Mouse (Mus musculus) forebrain, embryonic 13.5 days (tissue): ENCODE results near the gene Olfr378. TPM values are rescaled to one million over a fixed set of nuclear protein-coding genes. Genes with fewer than 3 reads are reported as not detected.

Source experiments
- ATAC-seq: fragments of 200-750 bp; cut with Nextera tagmentation; 2 replicates; pipeline ENCODE4 v1.8.0; 2017
- H3K27ac ChIP-seq: fragments of 300-500 bp; sonication (generic); 2 replicates; pipeline ENCODE4 v1.5.1; 2015; ENCODE audit warnings: inconsistent platforms, mild to moderate bottlenecking, moderate library complexity
- H3K27me3 ChIP-seq: fragments of 300-500 bp; sonication (generic); 2 replicates; pipeline ENCODE4 v1.6.1; 2015; ENCODE audit warnings: mild to moderate bottlenecking, inconsistent platforms
- H3K36me3 ChIP-seq: fragments of 300-500 bp; sonication (generic); 2 replicates; pipeline ENCODE4 v1.6.1; 2015; ENCODE audit warnings: mild to moderate bottlenecking, inconsistent platforms; ENCODE audit not compliant: poor library complexity, severe bottlenecking
- H3K4me1 ChIP-seq: fragments of 300-500 bp; sonication (generic); 2 replicates; pipeline ENCODE4 v1.6.1; 2015; ENCODE audit warnings: inconsistent platforms
- H3K4me2 ChIP-seq: fragments of 300-500 bp; sonication (generic); 2 replicates; pipeline ENCODE4 v1.6.1; 2015; ENCODE audit warnings: inconsistent platforms, mild to moderate bottlenecking, moderate library complexity
- H3K4me3 ChIP-seq: fragments of 300-500 bp; sonication (generic); 2 replicates; pipeline ENCODE4 v1.5.1; 2015; ENCODE audit warnings: mild to moderate bottlenecking, inconsistent platforms
- H3K9ac ChIP-seq: fragments of 300-500 bp; sonication (generic); 2 replicates; pipeline ENCODE4 v1.6.1; 2015; ENCODE audit warnings: mild to moderate bottlenecking, inconsistent platforms
- H3K9me3 ChIP-seq: fragments of 300-500 bp; sonication (generic); replicated peaks from 2 replicates; pipeline ENCODE4 v1.6.1; 2016; ENCODE audit warnings: inconsistent platforms
- WGBS: fragments of 180-500 bp; shearing (Covaris S2); methylation state at CpG from one replicate; pipeline ENCODE4 v1.1.7; 2015; 5-methylcytosine and 5-hydroxymethylcytosine counted together
- polyA plus RNA-seq: library from polyadenylated mRNA; unstranded; fragments of >200 nt; fragmentation: Nextera tagmentation; extraction: Ambion mirVana; gene quantifications from 2 replicates; pipeline ENCODE4 v1.2.1, GENCODE M21; 2015

Olfr378 gene
- not detected in 2 replicates for polyA plus RNA-seq

GRCm38 (mm10) chr11:73428377-73428776 lies at the start of gene Olfr378:
Olfr378 (minus strand) TSS chr11:73428477.
- Histone ChIP-seq H3K36me3 (no peaks in the 10 kb centered on the region), H3K4me2 (no peak within 1 kb of the TSS), H3K4me1 (no peaks in the 10 kb centered on the region), H3K27me3 (no peaks in the 10 kb centered on the region), H3K4me3 (no peak within 1 kb of the TSS), H3K9me3 (peaks cover 14% of the 10 kb centered on the region), H3K27ac (no peak within 1 kb of the TSS), H3K9ac (no peak within 1 kb of the TSS)
- 100% methylated on average over 1 of the region's 1 CpGs for WGBS
- ATAC-seq, result no peak

GRCm38 (mm10) chr11:73457408-73457807 lies 29.1 kb upstream of the Olfr378 start, which contains the start of gene Olfr380:
Olfr380 (minus strand) TSS chr11:73457508.
- H3K4me2 ChIP-seq, result no peak within 1 kb of the TSS
- H3K9ac ChIP-seq, result no peak within 1 kb of the TSS
- H3K27me3 ChIP-seq, result no peaks in the 10 kb centered on the region
- H3K27ac ChIP-seq, result no peak within 1 kb of the TSS
- 89% methylated on average over 1 of the region's 1 CpGs for WGBS
- H3K4me3 ChIP-seq, result no peak within 1 kb of the TSS
- H3K36me3 ChIP-seq, result no peaks in the 10 kb centered on the region
- peaks cover 2% of the 10 kb centered on the region; the same call in 1 of the 2 replicates for H3K9me3 ChIP-seq
- no peak for ATAC-seq
- no peaks in the 10 kb centered on the region for H3K4me1 ChIP-seq

- no peak for ATAC-seq
These were observed 28.8 kb downstream of the Olfr378 start, which contains the start of gene Olfr1 for GRCm38 (mm10) chr11:73399514-73399913. Olfr1 (minus strand) TSS chr11:73399614.

GRCm38 (mm10) chr11:73395374-73395773 lies 32.9 kb downstream of the Olfr378 start:
- WGBS, result 75% methylated on average over 4 of the region's 4 CpGs
- H3K27ac ChIP-seq, result no peak overlapping the region
- H3K9me3 ChIP-seq, result peaks cover 6% of the 10 kb centered on the region; the same call in 1 of the 2 replicates
- ATAC-seq, result no peak
- H3K27me3 ChIP-seq, result no peaks in the 10 kb centered on the region
- no peaks in the 10 kb centered on the region for H3K36me3 ChIP-seq
- no peak overlapping the region for H3K4me3 ChIP-seq
- H3K9ac ChIP-seq, result no peak overlapping the region
- no peak overlapping the region for H3K4me2 ChIP-seq
- no peaks in the 10 kb centered on the region for H3K4me1 ChIP-seq

More at GRCm38 (mm10) chr11:73399514-73399913, 28.8 kb downstream of the Olfr378 start, which contains the start of gene Olfr1:
- no peak within 1 kb of the TSS for H3K9ac ChIP-seq
- peaks cover 6% of the 10 kb centered on the region; the same call in 1 of the 2 replicates for H3K9me3 ChIP-seq
- no peaks in the 10 kb centered on the region for H3K27me3 ChIP-seq
- H3K27ac ChIP-seq, result no peak within 1 kb of the TSS
- H3K4me1 ChIP-seq, result no peaks in the 10 kb centered on the region
- H3K4me3 ChIP-seq, result no peak within 1 kb of the TSS
- H3K4me2 ChIP-seq, result no peak within 1 kb of the TSS
- no peaks in the 10 kb centered on the region for H3K36me3 ChIP-seq

Other genes with a start within 250 kb of the Olfr378 start
- 17.0 and 17.8 TPM in 2 replicates for gene Ctns, start 229.4 kb downstream of the Olfr378 start, polyA plus RNA-seq
- 1.2 TPM in 2 replicates for gene Shpk, start 229.0 kb downstream of the Olfr378 start, polyA plus RNA-seq
- gene Trpv1, start 194.2 kb downstream of the Olfr378 start, polyA plus RNA-seq, result not detected in 2 replicates
- gene Trpv3, start 161.1 kb downstream of the Olfr378 start, polyA plus RNA-seq, result 0.04 TPM in 2 replicates
- gene Aspa, start 98.9 kb downstream of the Olfr378 start, polyA plus RNA-seq, result not detected in 2 replicates
- gene Gm49340, start 98.7 kb downstream of the Olfr378 start, polyA plus RNA-seq, result not detected in 2 replicates
- not detected in 2 replicates for gene Spata22, start 98.7 kb downstream of the Olfr378 start, polyA plus RNA-seq
- gene Olfr20, start 77.7 kb downstream of the Olfr378 start, polyA plus RNA-seq, result not detected in 2 replicates
- gene Olfr376, start 57.2 kb downstream of the Olfr378 start, polyA plus RNA-seq, result not detected in 2 replicates
- not detected in 2 replicates for gene Olfr1, start 28.9 kb downstream of the Olfr378 start, polyA plus RNA-seq
- gene Olfr380, start 29.0 kb upstream of the Olfr378 start, polyA plus RNA-seq, result not detected in 2 replicates
- gene Olfr381, start 63.1 kb upstream of the Olfr378 start, polyA plus RNA-seq, result not detected in 2 replicates
- not detected in 2 replicates for gene Olfr382, start 88.7 kb upstream of the Olfr378 start, polyA plus RNA-seq
- gene Olfr385, start 164.5 kb upstream of the Olfr378 start, polyA plus RNA-seq, result not detected in 2 replicates
- not detected in 2 replicates for gene Olfr384, start 170.1 kb upstream of the Olfr378 start, polyA plus RNA-seq